Mouse (Mus musculus): Measurements from ENCODE around the gene Hes3. TPM values are rescaled to one million over a fixed set of nuclear protein-coding genes. Genes with fewer than 3 reads are reported as not detected.

Hes3 gene
- polyA plus RNA-seq (2015; fragmentation: Nextera tagmentation; extraction: Ambion mirVana), result not detected in 2 replicates

- 20% methylated on average over 6 of the region's 6 CpGs for WGBS
- no peak for ATAC-seq (ENCODE audit: insufficient number of reproducible peaks, insufficient read depth, low FRiP score, low TSS enrichment, low read depth)
- Histone ChIP-seq H3K4me3 (peak within 1 kb of the TSS; percentile 38), H3K27ac (no peak within 1 kb of the TSS), H3K27me3 (peaks cover 89% of the 10 kb centered on the region), H3K4me2 (peak within 1 kb of the TSS; percentile 65), H3K4me1 (peaks cover 24% of the 10 kb centered on the region), H3K9ac (peak within 1 kb of the TSS; percentile 62; the same call in 1 of the 2 replicates), H3K36me3 (no peaks in the 10 kb centered on the region), H3K9me3 (0 out of 2 replicates have a peak, but pooled peaks cover 3% of the 10 kb centered on the region)
Observed at GRCm38 (mm10) chr4:152291562-152291961, at the start of gene Hes3. Hes3 (minus strand) TSS chr4:152291662.

GRCm38 (mm10) chr4:152340584-152341284, 49.3 kb upstream of the Hes3 start:
- Histone ChIP-seq H3K9me3 (no peaks in the 10 kb centered on the region), H3K4me1 (peaks cover 15% of the 10 kb centered on the region), H3K4me2 (no peak overlapping the region), H3K4me3 (no peak overlapping the region), H3K27me3 (peaks cover 84% of the 10 kb centered on the region), H3K27ac (no peak overlapping the region), H3K36me3 (no peaks in the 10 kb centered on the region), H3K9ac (no peak overlapping the region)
- 38% methylated on average over 15 of the region's 15 CpGs for WGBS
- ATAC-seq (ENCODE audit: insufficient number of reproducible peaks, insufficient read depth, low FRiP score, low TSS enrichment, low read depth), result no peak

GRCm38 (mm10) chr4:152339293-152339790, 47.9 kb upstream of the Hes3 start:
- Histone ChIP-seq H3K27me3 (peaks cover 79% of the 10 kb centered on the region), H3K27ac (no peak overlapping the region)

GRCm38 (mm10) chr4:152338419-152339292, 47.2 kb upstream of the Hes3 start, which contains the start of gene Chd5:
Chd5 (plus strand) TSS chr4:152338651.
- Histone ChIP-seq H3K4me2 (peak within 1 kb of the TSS; percentile 100), H3K9me3 (no peaks in the 10 kb centered on the region; the same call in 1 of the 2 replicates), H3K27me3 (peaks cover 72% of the 10 kb centered on the region), H3K27ac (no peak within 1 kb of the TSS), H3K4me1 (peaks cover 12% of the 10 kb centered on the region), H3K36me3 (peaks cover 19% of the 10 kb centered on the region), H3K9ac (peak within 1 kb of the TSS; percentile 73), H3K4me3 (peak within 1 kb of the TSS; percentile 64)
- under 1% methylated on average over 70 of the region's 120 CpGs for WGBS
- no peak for ATAC-seq (ENCODE audit: insufficient number of reproducible peaks, insufficient read depth, low FRiP score, low TSS enrichment, low read depth)

More at GRCm38 (mm10) chr4:152339293-152339790, 47.9 kb upstream of the Hes3 start:
- peak overlapping the region; percentile 100 for H3K4me2 ChIP-seq
- ATAC-seq (ENCODE audit: insufficient number of reproducible peaks, insufficient read depth, low FRiP score, low TSS enrichment, low read depth), result no peak
- H3K4me3 ChIP-seq, result peak overlapping the region; percentile 64
- H3K36me3 ChIP-seq, result peaks cover 12% of the 10 kb centered on the region
- WGBS, result 3% methylated on average over 10 of the region's 26 CpGs
- H3K9me3 ChIP-seq, result no peaks in the 10 kb centered on the region; the same call in 1 of the 2 replicates
- H3K9ac ChIP-seq, result peak overlapping the region; percentile 73
- H3K4me1 ChIP-seq, result peaks cover 12% of the 10 kb centered on the region

DNA sequence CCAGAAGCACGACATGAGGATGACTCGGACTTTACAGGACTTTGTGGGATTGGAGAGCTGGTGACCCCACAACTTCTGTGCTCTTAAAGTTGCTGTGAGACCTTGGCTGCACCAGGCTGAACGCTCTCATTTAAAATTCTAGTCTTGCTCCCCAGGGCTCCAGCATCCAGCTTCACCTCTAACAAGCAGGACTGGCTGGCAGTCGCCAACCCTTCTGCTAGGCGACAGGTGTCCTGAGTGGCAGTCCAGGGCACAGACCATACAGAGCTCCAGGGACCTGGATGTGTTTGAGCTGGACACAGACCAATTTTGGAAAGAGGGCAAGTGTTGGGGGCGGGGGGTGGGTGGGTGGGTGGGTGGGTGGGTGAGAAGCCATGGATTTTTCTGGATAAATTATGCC, 46.3 kb upstream of the Hes3 start:
- peaks cover 63% of the 10 kb centered on the region for H3K27me3 ChIP-seq
- ATAC-seq (ENCODE audit: insufficient number of reproducible peaks, insufficient read depth, low FRiP score, low TSS enrichment, low read depth), result no peak
- H3K9me3 ChIP-seq, result no peaks in the 10 kb centered on the region; the same call in 1 of the 2 replicates
- H3K4me2 ChIP-seq, result no peak overlapping the region
- H3K36me3 ChIP-seq, result peaks cover 28% of the 10 kb centered on the region
- no peak overlapping the region for H3K4me3 ChIP-seq
- H3K9ac ChIP-seq, result no peak overlapping the region
- WGBS, result 23% methylated on average over 6 of the region's 6 CpGs
- H3K4me1 ChIP-seq, result peaks cover 12% of the 10 kb centered on the region
- no peak overlapping the region for H3K27ac ChIP-seq

GRCm38 (mm10) chr4:152333587-152333986, 42.1 kb upstream of the Hes3 start:
- Histone ChIP-seq H3K4me1 (no peaks in the 10 kb centered on the region), H3K27ac (no peak overlapping the region), H3K4me2 (no peak overlapping the region), H3K27me3 (peaks cover 25% of the 10 kb centered on the region), H3K9me3 (no peaks in the 10 kb centered on the region; the same call in 1 of the 2 replicates), H3K36me3 (peaks cover 70% of the 10 kb centered on the region), H3K4me3 (no peak overlapping the region), H3K9ac (no peak overlapping the region)
- no peak for ATAC-seq (ENCODE audit: insufficient number of reproducible peaks, insufficient read depth, low FRiP score, low TSS enrichment, low read depth)
- WGBS, result 93% methylated on average over 12 of the region's 12 CpGs

DNA sequence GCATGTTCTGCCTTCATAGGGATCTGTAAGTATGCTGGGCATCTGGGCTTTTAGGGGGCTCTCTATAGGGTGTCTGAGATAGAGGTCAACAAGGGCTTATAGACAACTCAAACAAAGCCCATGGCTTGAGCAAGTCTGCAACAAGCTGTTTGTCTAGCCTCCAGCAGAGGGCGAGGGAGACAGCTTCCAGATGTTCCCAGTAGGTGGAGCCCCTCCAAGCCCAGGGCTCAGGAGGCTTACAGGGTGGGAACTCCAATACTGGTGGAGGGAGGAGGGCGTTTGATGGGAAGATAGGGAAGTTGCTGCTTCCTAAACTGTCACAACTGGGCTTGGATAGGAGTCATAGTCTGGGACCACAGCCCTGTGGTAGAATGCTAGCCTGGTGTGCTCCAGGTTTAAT, 41.5 kb upstream of the Hes3 start:
- H3K9ac ChIP-seq, result no peak overlapping the region
- H3K27me3 ChIP-seq, result peaks cover 19% of the 10 kb centered on the region
- H3K4me2 ChIP-seq, result no peak overlapping the region
- H3K27ac ChIP-seq, result no peak overlapping the region
- no peaks in the 10 kb centered on the region; the same call in 1 of the 2 replicates for H3K9me3 ChIP-seq
- H3K4me1 ChIP-seq, result peaks cover 2% of the 10 kb centered on the region; the same call in 1 of the 2 replicates
- ATAC-seq (ENCODE audit: insufficient number of reproducible peaks, insufficient read depth, low FRiP score, low TSS enrichment, low read depth), result no peak
- H3K4me3 ChIP-seq, result no peak overlapping the region
- H3K36me3 ChIP-seq, result peaks cover 74% of the 10 kb centered on the region
- 38% methylated on average over 2 of the region's 2 CpGs for WGBS

- peaks cover 58% of the 10 kb centered on the region for H3K36me3 ChIP-seq
- 82% methylated on average over 6 of the region's 6 CpGs for WGBS
Observed at GRCm38 (mm10) chr4:152328691-152329090, 37.2 kb upstream of the Hes3 start.

DNA sequence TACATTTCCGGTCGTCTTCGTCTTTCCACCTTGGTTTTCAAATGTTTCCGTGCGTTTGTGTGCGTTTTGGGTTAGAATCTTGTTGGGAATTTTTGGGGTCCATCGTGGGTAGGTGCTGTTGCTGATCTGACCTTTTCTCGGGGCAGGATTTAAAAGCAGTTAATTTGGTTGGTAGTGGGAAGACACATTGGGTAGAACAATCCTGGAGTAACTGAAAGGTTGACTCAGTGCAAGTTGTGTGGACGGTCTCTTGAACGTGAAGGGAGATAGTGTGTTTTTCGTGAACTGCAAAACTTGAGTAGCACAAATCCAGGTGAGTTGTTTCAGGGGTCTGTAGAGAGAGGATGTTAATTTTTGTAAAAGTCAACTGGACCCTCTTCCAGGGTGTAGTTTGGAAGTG, 35.1 kb upstream of the Hes3 start:
- Histone ChIP-seq H3K27ac (no peak overlapping the region), H3K9ac (peak overlapping the region; percentile 98), H3K4me3 (peak overlapping the region; percentile 98), H3K9me3 (no peaks in the 10 kb centered on the region), H3K36me3 (peaks cover 37% of the 10 kb centered on the region), H3K4me1 (peaks cover 14% of the 10 kb centered on the region), H3K27me3 (no peaks in the 10 kb centered on the region), H3K4me2 (peak overlapping the region; percentile 75)
- no peak for ATAC-seq (ENCODE audit: insufficient number of reproducible peaks, insufficient read depth, low FRiP score, low TSS enrichment, low read depth)
- under 1% methylated on average over 11 of the region's 11 CpGs for WGBS

More at GRCm38 (mm10) chr4:152328691-152329090, 37.2 kb upstream of the Hes3 start:
- H3K9ac ChIP-seq, result no peak overlapping the region
- H3K4me3 ChIP-seq, result no peak overlapping the region
- H3K27ac ChIP-seq, result no peak overlapping the region
- H3K4me1 ChIP-seq, result peaks cover 14% of the 10 kb centered on the region
- no peak overlapping the region for H3K4me2 ChIP-seq
- ATAC-seq (ENCODE audit: insufficient number of reproducible peaks, insufficient read depth, low FRiP score, low TSS enrichment, low read depth), result no peak
- no peaks in the 10 kb centered on the region for H3K27me3 ChIP-seq
- H3K9me3 ChIP-seq, result no peaks in the 10 kb centered on the region

DNA sequence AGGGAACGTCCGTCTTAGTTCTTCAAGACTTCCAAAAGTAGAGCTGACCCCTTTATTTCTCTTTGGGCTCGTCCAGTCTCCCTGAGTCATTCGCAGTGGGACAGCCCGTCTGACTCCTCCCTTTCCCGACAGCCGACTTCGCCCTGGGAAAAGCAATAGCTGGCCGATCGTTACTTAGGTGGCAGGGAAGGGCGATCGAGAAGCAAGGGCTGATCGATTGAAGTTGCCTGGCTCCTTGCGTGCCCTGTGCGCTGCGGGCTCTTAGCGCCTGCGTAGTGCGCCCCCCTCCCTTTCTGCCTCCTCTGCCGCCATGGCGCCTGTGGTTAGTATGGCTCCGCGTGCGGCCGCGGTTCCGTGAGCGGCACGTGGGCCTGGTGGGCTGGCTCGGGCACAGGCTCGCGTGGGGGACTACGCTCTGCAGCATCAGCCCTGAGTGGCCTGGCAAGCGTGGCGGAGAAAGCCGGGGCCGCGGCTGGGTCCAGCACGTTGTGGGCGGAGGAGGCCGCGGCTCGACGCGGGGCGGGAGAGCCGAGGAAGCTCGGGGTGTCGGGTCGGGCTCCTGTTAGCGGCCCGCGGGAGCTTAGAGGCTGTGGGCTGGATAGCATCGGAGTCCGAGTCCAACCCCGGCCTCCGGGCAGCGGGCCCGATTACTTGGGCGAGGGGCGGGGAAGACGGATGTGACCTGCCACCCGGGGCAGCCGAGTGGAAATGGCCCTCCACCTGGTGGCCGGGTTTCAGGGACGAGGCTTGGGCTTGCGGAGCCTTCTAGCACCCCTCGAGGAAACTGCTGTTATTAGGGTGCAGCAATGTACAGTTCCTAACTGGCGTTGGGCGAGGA, 34.3 kb upstream of the Hes3 start, which contains the start of gene Rpl22:
Rpl22 (plus strand) TSS at position 169 of the 838 bp plus-strand sequence.
- no peaks in the 10 kb centered on the region for H3K27me3 ChIP-seq
- no peaks in the 10 kb centered on the region for H3K9me3 ChIP-seq
- peak within 1 kb of the TSS; percentile 98 for H3K4me3 ChIP-seq
- peak; percentile 92 for ATAC-seq (ENCODE audit: insufficient number of reproducible peaks, insufficient read depth, low FRiP score, low TSS enrichment, low read depth)
- H3K9ac ChIP-seq, result peak within 1 kb of the TSS; percentile 98
- peaks cover 29% of the 10 kb centered on the region for H3K36me3 ChIP-seq
- H3K4me2 ChIP-seq, result peak within 1 kb of the TSS; percentile 75
- H3K27ac ChIP-seq, result peak within 1 kb of the TSS; percentile 74
- WGBS, result under 1% methylated on average over 70 of the region's 70 CpGs
- H3K4me1 ChIP-seq, result peaks cover 14% of the 10 kb centered on the region

Measured in embryonic facial prominence, embryonic 13.5 days (tissue).